Mouse (Mus musculus) hindlimb bud, embryonic 11.5 days (tissue): ENCODE results near the gene A230050P20Rik.

Source experiments
- DNase-seq: peaks from one replicate; pipeline ENCODE4 v3.0.0-alpha.2; 2012; ENCODE audit warnings: low read depth, low spot score; ENCODE audit errors: extremely low spot score

The A230050P20Rik gene

GRCm38 (mm10) chr9:20893590-20894343 lies 25.3 kb downstream of the A230050P20Rik start:
- DNase-seq, result no peak

DNA sequence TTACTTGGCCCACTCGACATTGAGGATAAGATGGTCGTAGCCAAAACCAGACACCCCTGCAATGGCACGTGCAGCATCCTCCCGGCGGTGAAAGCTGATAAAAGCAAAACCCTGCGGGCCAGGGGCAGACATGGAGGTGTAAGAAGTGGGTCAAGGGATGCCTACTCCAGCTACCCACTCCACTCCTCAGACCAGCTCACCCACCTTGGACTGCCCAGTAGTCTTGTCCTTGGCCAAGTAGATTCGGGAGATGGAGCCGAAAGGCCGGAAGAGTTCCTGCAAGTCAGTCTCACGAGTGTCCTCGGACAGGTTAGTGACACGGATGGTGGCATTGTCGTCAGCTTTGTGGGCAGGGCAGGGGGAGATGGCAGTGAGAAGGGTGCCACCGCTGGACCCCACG lies 26.2 kb downstream of the A230050P20Rik start:
- no peak for DNase-seq

- no peak for DNase-seq
Measured at GRCm38 (mm10) chr9:20895382-20895781, 26.9 kb downstream of the A230050P20Rik start.

DNA sequence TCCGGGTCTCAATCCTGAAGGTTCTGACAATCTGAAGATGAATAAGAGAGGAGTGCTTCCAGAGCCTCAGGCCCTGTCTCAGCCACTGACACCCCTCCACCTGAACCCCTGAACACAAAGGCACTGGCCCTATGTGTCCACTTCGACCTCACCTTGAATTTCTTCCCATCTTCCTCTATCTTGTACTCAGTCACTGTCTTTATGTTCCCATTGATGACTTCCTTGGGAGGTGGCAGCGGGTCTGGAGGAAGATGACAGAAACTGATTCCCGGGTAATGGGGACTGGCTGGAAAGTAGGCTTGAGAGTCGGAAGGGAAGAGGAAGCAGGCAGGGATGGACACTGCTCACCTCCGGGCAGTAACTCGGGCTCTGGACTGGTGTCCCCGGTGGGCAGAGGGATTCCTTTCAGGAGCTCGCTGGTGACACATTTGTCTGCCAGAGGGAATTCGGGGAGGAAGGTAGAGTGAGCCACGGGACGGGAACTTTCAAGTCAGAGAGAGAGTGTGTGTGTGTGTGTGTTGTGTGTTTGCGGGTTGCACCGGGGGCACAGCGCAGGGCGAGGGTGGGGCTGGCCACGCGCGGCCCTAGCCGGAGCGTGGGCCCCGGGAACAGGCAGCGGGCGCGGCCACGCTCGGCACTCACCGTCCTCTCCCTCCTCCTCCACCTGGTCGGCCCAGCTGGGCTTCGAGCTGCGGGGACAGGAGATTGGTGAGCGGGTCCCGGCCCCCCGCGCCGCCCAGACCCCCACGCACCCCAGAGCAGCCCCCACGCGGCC lies 29.5 kb downstream of the A230050P20Rik start:
- DNase-seq, result no peak

DNA sequence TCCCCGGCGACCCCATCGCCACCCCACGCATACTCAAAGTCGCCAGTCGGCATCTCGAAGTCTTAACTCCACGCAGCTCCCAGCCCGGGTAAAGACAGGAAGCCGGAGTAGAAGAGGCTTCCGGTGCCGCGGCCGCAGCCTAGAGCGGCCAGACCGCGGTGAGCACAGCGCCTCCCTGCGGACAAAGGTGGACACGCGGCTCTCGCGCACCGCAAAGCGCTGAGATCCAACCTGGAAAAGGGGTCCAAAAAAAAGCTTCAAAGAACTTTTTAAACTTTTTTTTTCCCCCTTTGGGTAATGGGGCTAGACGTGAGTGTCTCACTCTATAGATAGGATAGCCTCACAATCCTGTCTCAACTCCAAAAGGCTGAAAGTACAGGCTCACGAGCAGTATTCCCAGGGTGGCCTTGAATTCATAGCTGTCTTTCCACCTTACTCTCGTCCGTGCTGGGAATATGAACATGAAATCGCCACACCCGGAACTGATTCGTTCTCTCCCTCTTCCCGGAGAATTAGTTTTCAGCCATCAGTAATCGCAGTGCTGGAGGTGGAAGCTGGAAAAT lies 30.1 kb downstream of the A230050P20Rik start, which contains the start of gene Eif3g:
Gene Eif3g (minus strand): TSS at position 113 of the 563 bp plus-strand sequence.
- DNase-seq, result no peak

- DNase-seq, result no peak
Measured at GRCm38 (mm10) chr9:20901466-20902173, 33.2 kb downstream of the A230050P20Rik start.

- no peak for DNase-seq
Measured at GRCm38 (mm10) chr9:20902174-20902491, 33.7 kb downstream of the A230050P20Rik start.

DNA sequence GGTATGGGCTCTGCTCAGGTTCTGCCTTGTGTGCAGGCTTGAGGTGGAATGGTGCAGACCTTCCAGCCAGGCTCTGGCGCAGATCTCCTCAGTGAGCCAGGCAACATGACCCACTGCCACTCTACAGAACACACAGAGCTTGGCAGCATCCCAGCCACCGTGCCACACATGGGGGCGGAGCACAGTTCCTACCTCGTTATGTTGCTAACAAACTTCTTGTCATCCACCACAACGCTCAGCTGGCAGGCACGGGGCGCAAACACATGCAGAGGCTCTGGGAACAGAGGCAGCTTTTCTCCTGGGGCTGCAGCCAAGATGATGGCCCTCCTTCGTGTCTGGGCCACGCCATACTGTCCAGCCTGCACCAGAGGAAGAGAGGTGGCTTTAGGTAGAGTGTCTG lies 41.5 kb downstream of the A230050P20Rik start:
- DNase-seq, result no peak

GRCm38 (mm10) chr9:20916160-20916559 lies 47.7 kb downstream of the A230050P20Rik start:
- no peak for DNase-seq

DNA sequence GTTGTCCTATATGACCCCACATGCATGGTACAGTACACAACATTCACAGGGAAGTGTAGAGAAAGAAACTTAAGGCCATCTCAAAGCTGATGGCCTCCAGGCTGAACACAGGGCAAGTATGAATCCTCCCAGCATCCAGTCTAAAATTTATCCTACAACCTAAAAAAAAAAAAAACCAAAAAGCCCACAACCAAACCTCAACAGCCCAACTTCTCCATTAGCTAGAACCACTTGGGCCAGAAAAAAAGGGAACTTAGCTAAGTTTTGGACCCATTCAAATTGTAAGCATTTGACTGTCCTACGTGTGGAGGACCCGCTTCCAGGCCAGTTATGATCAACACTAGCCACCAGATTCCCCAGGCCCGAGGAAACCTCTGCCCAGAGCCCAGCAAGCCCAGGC lies 54.8 kb downstream of the A230050P20Rik start:
- DNase-seq, result no peak
